Mouse (Mus musculus) liver, postnatal 0 days (tissue): ENCODE measurements around the gene Apba1. TPM values are rescaled to one million over a fixed set of nuclear protein-coding genes. Genes with fewer than 3 reads are reported as not detected.

Experiments used
- ATAC-seq: fragments of 200-750 bp; cut with Nextera tagmentation; 2 replicates; pipeline ENCODE4 v1.8.0; 2017; ENCODE audit warnings: mild to moderate bottlenecking, moderate library complexity
- DNase-seq: peaks from one replicate; pipeline ENCODE4 v3.0.0-alpha.2; 2016
- H3K27ac ChIP-seq: fragments of 300-500 bp; sonication (generic); 2 replicates; pipeline ENCODE4 v1.5.1; 2014; ENCODE audit warnings: antibody characterized with exemption, moderate library complexity, mild to moderate bottlenecking, low read depth
- H3K27me3 ChIP-seq: fragments of 300-500 bp; sonication (generic); 2 replicates; pipeline ENCODE4 v1.6.1; 2014; ENCODE audit warnings: low read length, control low read depth, mixed read lengths; ENCODE audit not compliant: insufficient read depth
- H3K36me3 ChIP-seq: fragments of 300-500 bp; sonication (generic); replicated peaks from 2 replicates; pipeline ENCODE4 v1.6.1; 2014; ENCODE audit warnings: mild to moderate bottlenecking, control low read depth, low read length, moderate library complexity, mixed read lengths; ENCODE audit not compliant: insufficient read depth
- H3K4me1 ChIP-seq: fragments of 300-500 bp; sonication (generic); 2 replicates; pipeline ENCODE4 v1.6.1; 2014; ENCODE audit warnings: antibody characterized with exemption, mild to moderate bottlenecking, control low read depth; ENCODE audit not compliant: insufficient read depth
- H3K4me2 ChIP-seq: fragments of 300-500 bp; sonication (generic); 2 replicates; pipeline ENCODE4 v1.6.1; 2014; ENCODE audit warnings: low read depth, mild to moderate bottlenecking, low read length, moderate library complexity, mixed read lengths
- H3K4me3 ChIP-seq: fragments of 300-500 bp; sonication (generic); 2 replicates; pipeline ENCODE4 v1.5.1; 2014; ENCODE audit warnings: low read depth, low read length
- H3K9ac ChIP-seq: fragments of 300-500 bp; sonication (generic); replicated peaks from 2 replicates; pipeline ENCODE4 v1.6.1; 2014; ENCODE audit warnings: mild to moderate bottlenecking, moderate library complexity
- H3K9me3 ChIP-seq: fragments of 300-500 bp; sonication (generic); 2 replicates; pipeline ENCODE4 v1.6.1; 2016; ENCODE audit warnings: mild to moderate bottlenecking, control low read depth, low read length, mixed read lengths
- CTCF ChIP-seq: sonication (generic); IDR thresholded peaks from 2 replicates; pipeline ENCODE4 v1.5.1; 2016; ENCODE audit warnings: antibody characterized with exemption, low read depth
- EP300 ChIP-seq: IDR thresholded peaks from 2 replicates; pipeline ENCODE4 v1.6.1; 2016; ENCODE audit warnings: antibody characterized with exemption, low read depth, mild to moderate bottlenecking
- WGBS: fragments of 180-500 bp; shearing (Covaris S2); extraction: QIAGEN DNeasy Blood & Tissue Kit; methylation state at CpG from one replicate; pipeline ENCODE4 v1.1.7; 2014; ENCODE audit not compliant: insufficient replicate concordance; 5-methylcytosine and 5-hydroxymethylcytosine counted together
- polyA plus RNA-seq: library from polyadenylated mRNA; unstranded; fragments of >200 nt; fragmentation: Nextera tagmentation; extraction: Ambion mirVana; gene quantifications from 2 replicates; pipeline ENCODE4 v1.2.1, GENCODE M21; 2015

Gene Apba1
- polyA plus RNA-seq, 1 experiment from 2014 or later: 0.07 TPM

- H3K36me3 ChIP-seq: no peaks in the 10 kb centered on the region
- H3K9ac ChIP-seq: no peak overlapping the region
- no peaks in the 10 kb centered on the region for H3K27me3 ChIP-seq
- ATAC-seq (peak; percentile 48; the same call in 1 of the 2 replicates), DNase-seq (no peak)
- TF ChIP-seq CTCF: no peak
- no peak for TF ChIP-seq EP300
- 43% methylated on average over 1 of the region's 1 CpGs for WGBS
- no peak overlapping the region for H3K4me2 ChIP-seq
- no peak overlapping the region for H3K27ac ChIP-seq
- H3K4me1 ChIP-seq: no peaks in the 10 kb centered on the region
- H3K4me3 ChIP-seq: no peak overlapping the region
- no peaks in the 10 kb centered on the region for H3K9me3 ChIP-seq
These were observed 42.5 kb downstream of the Apba1 start for GRCm38 (mm10) chr19:23801174-23801573.

GRCm38 (mm10) chr19:23803221-23803870, 44.7 kb downstream of the Apba1 start:
- Histone ChIP-seq H3K36me3 (no peaks in the 10 kb centered on the region), H3K27me3 (no peaks in the 10 kb centered on the region), H3K27ac (no peak overlapping the region), H3K4me2 (no peak overlapping the region), H3K4me3 (no peak overlapping the region), H3K9me3 (no peaks in the 10 kb centered on the region), H3K4me1 (no peaks in the 10 kb centered on the region), H3K9ac (no peak overlapping the region)
- WGBS: 61% methylated on average over 4 of the region's 4 CpGs
- ATAC-seq (no peak), DNase-seq (no peak)
- TF ChIP-seq CTCF: no peak
- no peak for TF ChIP-seq EP300

- H3K9me3 ChIP-seq: no peaks in the 10 kb centered on the region
- no peaks in the 10 kb centered on the region for H3K36me3 ChIP-seq
- H3K9ac ChIP-seq: no peak overlapping the region
- H3K4me3 ChIP-seq: no peak overlapping the region
- no peaks in the 10 kb centered on the region for H3K27me3 ChIP-seq
- H3K4me2 ChIP-seq: no peak overlapping the region
- ATAC-seq (no peak), DNase-seq (no peak)
- H3K4me1 ChIP-seq: no peaks in the 10 kb centered on the region
- TF ChIP-seq CTCF (no peak), EP300 (no peak)
- WGBS: 57% methylated on average over 6 of the region's 6 CpGs
- no peak overlapping the region for H3K27ac ChIP-seq
These were observed 48.1 kb downstream of the Apba1 start for GRCm38 (mm10) chr19:23806796-23807195.

- TF ChIP-seq CTCF (no peak), EP300 (no peak)
- Histone ChIP-seq H3K9ac (no peak overlapping the region), H3K27ac (no peak overlapping the region), H3K36me3 (no peaks in the 10 kb centered on the region), H3K27me3 (no peaks in the 10 kb centered on the region), H3K4me3 (no peak overlapping the region), H3K4me2 (no peak overlapping the region), H3K9me3 (no peaks in the 10 kb centered on the region), H3K4me1 (no peaks in the 10 kb centered on the region)
- DNase-seq: no peak
- ATAC-seq: no peak
- WGBS: 74% methylated on average over 8 of the region's 8 CpGs
These were observed 48.7 kb downstream of the Apba1 start for GRCm38 (mm10) chr19:23807371-23807770.

- no peak overlapping the region for H3K9ac ChIP-seq
- H3K4me3 ChIP-seq: no peak overlapping the region
- no peak overlapping the region for H3K4me2 ChIP-seq
- H3K36me3 ChIP-seq: no peaks in the 10 kb centered on the region
- H3K27me3 ChIP-seq: no peaks in the 10 kb centered on the region
- TF ChIP-seq EP300: no peak
- TF ChIP-seq CTCF: no peak
- no peaks in the 10 kb centered on the region for H3K4me1 ChIP-seq
- no peak overlapping the region for H3K27ac ChIP-seq
- DNase-seq (no peak), ATAC-seq (no peak)
- no peaks in the 10 kb centered on the region for H3K9me3 ChIP-seq
- whole genome bisulfite sequencing: 82% methylated on average over 1 of the region's 1 CpGs
These were observed 50.5 kb downstream of the Apba1 start for GRCm38 (mm10) chr19:23809236-23809635.

GRCm38 (mm10) chr19:23810512-23810911, 51.8 kb downstream of the Apba1 start:
- TF ChIP-seq EP300: no peak
- no peak for TF ChIP-seq CTCF
- no peaks in the 10 kb centered on the region for H3K9me3 ChIP-seq
- DNase-seq (no peak), ATAC-seq (no peak)
- H3K4me2 ChIP-seq: no peak overlapping the region
- no peak overlapping the region for H3K4me3 ChIP-seq
- no peaks in the 10 kb centered on the region for H3K27me3 ChIP-seq
- H3K27ac ChIP-seq: no peak overlapping the region
- H3K9ac ChIP-seq: no peak overlapping the region
- WGBS: 79% methylated on average over 5 of the region's 5 CpGs
- no peaks in the 10 kb centered on the region for H3K36me3 ChIP-seq
- no peaks in the 10 kb centered on the region for H3K4me1 ChIP-seq

GRCm38 (mm10) chr19:23810976-23811375, 52.3 kb downstream of the Apba1 start:
- no peak for DNase-seq
- Histone ChIP-seq H3K4me3 (no peak overlapping the region), H3K36me3 (no peaks in the 10 kb centered on the region), H3K27ac (no peak overlapping the region), H3K27me3 (no peaks in the 10 kb centered on the region), H3K4me1 (no peaks in the 10 kb centered on the region), H3K9me3 (no peaks in the 10 kb centered on the region), H3K4me2 (no peak overlapping the region), H3K9ac (no peak overlapping the region)
- no peak for ATAC-seq
- WGBS: 81% methylated on average over 5 of the region's 5 CpGs
- TF ChIP-seq CTCF: no peak
